Mouse (Mus musculus) brain, adult 2 months (tissue): ENCODE measurements around the gene Bcl11a.

ENCODE experiments used
- DNase-seq: peaks from one replicate; pipeline ENCODE4 v3.0.0; 2011; ENCODE audit warnings: low read depth, low spot score

Bcl11a gene

DNA sequence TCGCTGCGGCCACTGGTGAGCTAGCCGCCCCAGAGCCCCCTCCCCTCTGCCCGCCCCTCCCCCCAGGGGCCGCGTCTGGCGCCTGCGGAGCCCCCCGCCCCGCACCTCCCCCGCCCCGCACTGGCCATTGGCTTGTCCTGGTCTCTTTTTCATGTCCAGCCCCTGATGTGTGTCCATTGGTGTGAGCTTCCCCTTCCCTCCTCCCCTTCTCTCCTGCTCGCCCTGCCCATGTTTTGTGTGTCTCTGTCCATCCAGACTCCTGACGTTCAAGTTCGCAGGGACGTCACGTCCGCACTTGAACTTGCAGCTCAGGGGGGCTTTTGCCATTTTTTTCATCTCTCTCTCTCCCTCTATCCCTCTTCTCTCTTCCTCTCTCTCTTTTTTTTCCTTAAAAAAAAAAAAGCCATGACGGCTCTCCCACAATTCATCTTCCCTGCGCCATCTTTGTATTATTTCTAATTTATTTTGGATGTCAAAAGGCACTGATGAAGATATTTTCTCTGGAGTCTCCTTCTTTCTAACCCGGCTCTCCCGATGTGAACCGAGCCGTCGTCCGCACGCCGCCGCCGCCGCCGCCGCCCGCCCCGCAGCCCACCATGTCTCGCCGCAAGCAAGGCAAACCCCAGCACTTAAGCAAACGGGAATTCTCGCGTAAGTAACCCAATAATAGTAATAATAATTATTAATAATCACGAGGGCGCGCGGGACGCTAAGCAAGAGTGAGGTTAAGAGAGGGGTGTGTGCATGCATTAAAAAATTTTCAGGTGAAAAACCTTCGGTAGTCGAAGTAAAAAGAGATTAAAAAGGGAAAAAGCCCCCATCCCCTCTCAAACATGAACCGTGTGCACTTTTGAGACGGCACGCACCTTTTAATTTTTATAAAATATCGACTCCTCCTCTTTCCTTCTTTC, at the start of gene Bcl11a:
TSS of gene Bcl11a (plus strand) at position 262 of the 911 bp plus-strand sequence.
- DNase-seq = peak; percentile 85

DNA sequence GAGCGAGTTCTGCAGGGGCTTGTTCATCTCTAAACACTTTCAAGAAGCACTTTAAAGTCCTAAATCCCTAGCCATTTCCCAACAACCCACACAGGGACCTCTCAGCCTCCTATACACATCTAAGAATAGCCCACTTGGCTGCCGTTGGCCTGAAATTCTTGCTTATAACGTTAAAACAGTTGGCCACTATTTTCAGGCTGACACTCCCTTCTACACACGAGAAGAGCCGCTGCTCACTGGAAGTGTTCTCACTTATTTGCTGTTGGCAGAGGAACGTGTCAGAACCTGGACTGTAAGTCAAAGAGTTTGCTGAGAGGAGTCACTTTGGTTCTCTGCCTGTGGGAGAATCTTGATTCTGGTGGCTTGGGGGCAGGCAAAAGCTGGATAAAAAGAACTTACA, 33.8 kb upstream of the Bcl11a start:
- DNase-seq = peak; percentile 81

DNA sequence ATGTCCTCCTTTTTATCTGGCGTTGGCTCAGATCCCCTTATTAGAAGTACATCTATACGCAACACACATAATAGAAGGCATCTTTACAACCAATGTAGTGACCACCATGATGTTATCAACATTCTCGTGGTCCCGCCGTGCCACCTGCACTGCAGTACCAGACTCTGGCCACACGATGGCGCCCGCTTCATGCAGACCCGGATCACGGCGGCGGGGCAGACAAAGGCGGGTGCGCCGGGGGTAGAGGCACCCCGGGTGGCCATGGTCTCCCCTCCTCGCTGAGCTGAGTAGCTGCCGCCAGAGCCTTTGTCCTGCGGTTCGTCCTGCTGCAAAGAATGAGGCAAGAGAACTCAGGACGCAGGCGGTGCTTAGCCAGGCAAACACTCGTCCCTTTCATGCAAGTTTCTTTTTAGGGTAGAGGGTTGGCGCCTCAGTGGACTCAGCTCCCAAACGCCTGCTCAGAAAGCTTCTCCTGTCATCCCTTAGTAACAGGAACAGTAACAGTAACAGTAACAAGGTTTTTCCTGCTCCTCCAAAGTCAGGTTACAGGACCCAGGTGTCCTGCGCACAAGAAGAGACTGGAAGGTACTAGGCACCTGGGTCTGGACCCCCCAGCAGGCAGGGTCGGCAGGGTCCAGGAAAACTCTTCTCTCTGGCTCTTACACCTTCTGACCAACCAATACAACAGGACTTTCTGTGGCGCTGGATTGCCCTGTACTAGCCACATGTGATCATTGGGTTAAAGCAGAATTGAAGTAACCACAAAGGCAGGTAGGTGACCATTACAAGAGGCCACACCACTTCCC, 28.4 kb upstream of the Bcl11a start:
- peak; percentile 61 for DNase-seq

DNA sequence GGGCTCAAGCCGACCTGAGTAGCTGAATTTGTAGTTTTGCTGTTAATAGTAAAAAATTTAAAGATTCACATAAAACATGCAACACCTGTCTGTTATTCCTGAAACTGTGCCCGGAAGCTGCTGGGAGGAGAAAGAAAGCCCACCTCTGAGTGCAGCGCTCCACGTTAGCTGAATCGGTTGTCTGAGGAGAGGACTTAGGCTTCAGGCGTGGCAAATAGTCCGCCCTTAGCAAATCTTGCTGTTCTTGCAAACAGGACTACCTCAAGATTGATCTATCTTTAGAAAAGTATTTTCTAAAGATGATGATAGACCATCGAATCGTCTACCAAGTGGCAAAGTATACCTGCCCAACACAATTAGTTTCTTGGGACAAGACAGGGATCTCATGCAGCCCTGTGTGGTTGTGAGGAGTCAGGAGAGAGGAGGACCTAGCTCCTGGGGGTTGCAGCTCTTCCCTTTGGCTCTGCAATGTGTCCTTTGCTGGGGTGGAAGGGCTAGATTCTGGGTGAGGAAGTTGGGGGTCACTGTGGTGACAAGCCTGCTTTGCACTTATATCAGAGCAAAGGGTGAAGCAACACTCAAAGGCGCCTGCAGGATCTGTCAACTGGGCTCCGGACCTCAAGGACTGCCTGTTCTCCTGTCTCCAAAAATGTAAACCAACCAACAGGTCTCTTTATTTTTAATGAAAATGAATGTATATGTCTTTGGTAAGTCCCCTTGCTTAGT, 27.7 kb upstream of the Bcl11a start:
- no peak for DNase-seq

DNA sequence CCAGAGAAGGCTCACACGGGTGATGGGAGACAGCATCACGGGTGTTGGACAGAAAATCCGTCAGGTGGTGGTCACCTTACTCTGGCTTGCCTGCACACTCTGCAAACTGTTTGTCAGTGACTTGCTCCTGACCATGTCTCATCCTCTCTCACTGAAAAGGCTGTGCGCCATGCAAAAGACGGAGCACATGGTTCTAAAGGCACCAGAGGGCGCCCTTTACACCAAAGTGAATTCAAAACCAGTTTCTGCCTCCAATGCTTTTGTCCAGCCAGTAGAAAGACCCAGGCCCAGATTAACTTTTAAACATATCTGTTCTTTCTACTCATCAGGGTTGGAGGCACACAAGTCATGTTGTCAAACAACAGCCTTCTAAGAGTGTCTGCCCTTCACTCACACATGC, 25.0 kb upstream of the Bcl11a start:
- no peak for DNase-seq

DNA sequence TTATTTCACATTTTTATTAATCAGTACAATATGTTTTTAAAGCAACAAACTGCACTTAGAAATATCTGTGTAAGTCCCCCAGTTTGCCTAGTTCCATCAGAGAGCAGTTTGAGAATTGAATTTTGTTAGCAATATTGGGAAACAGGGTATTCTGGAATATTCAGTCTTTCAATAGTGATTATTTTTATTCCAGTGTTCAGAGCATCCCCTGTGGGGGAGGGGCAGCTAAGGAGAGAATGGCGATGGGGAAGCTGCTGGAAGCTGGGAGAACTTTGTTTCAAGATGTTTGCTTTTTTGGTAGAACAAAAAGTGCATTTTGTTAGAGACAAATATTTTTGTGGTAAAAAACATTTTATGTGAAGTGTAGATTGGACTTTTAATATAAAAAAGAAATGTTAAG, 18.7 kb upstream of the Bcl11a start:
- DNase-seq = no peak

DNA sequence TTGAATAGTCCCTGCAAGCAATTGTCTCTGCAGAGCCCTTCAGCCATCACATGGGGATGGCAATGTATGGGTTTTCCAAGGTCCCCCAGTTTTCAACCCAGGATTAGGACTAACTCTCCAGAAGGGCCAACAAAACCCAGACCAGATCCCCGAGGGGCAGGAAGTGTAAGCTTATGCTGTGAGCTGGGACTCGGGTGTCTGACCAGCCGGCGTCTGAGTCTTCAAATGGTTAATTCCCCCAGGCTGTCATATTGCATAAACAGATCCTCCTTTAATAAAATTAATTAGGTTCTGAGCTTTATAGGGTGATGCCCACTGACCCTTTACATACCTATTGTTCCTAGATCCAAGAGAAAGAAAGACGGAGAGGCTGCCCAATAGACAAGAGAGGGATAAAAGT, 17.4 kb upstream of the Bcl11a start:
- no peak for DNase-seq

DNA sequence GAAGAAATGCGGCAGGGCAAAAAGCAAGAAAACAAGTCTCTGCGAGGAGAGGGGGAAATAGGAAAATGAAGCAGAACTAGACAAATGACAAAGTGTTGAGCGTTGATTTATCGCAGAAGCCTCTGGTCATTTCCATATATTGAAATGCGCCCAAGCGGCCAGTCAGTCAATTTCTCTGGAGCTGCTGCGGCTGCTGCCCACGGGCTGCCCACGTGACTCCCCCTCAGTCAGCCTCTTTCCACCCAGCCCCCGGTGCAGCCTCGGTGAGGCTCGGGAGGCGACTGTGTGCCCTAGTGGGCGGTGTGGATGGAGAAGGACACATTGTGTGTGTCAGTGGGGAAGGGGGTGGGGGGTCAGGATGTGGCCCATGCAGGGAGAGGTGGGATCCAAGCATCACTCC, 16.0 kb upstream of the Bcl11a start:
- peak; percentile 55 for DNase-seq

DNA sequence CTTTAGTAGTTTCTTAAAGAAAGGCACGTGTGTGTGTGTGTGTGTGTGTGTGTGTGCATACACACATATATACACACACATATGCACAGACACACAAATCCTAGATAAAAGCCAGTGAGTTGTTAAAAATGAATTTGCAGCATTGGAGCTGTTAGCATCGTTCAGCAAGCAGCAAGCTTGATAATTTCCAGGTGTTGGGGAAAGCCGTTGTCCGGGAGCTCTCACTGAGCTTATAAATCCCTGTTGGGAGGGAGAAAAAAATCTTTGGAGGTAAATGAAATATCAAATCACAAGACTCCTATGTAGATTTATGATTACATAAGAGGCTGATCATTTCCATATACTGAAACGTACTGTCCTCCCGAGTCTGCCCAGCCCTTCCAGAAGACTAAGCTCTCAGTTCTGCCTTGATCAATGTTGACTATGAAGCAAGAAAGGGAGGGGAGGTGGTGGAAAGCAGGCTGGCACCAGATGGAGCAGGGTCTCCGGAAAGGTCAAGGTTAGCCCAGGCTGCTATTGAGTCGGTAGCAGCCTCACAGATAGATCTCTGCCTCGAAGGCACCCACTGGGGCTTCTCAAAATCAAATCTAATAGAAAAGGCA, 15.3 kb upstream of the Bcl11a start:
- DNase-seq = peak; percentile 60

DNA sequence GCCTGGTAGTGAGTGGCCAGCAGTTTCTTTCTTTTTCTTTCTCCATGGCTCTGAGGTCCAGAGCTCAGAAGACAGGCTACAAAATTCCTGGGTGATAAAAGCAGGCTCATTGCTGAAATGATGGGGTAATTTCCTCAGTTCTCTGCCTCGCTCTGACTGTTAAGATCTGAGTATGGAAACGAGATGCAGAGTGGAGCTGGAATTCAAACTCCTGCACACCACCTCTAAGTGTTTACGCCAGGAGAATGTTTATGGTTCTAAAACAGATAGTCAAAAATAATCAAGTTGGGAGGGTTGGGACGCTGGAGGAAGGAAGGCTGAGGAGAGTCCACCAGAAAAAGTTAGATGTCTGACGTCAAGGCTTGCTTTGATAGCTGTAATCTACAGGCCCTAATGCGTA, 13.6 kb upstream of the Bcl11a start:
- no peak for DNase-seq

DNA sequence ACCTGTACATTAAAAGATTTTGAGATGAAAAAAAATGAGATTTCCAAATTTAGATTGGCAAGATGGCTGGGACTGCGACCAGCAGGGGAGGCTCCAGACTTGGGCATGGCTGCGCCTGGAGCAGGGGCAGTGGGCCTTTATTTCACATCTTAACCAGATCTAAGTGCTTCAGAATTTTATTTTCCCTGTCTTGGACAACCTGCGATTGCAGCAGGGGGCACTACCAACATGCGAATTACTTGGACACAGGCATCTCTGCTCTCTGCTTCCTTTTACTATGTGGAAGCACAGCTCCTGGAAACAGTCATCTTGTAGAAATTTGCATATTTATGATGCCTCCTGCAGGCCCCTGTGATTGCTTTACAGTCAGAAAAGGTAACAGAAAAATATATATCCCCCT, 12.5 kb upstream of the Bcl11a start:
- no peak for DNase-seq

DNA sequence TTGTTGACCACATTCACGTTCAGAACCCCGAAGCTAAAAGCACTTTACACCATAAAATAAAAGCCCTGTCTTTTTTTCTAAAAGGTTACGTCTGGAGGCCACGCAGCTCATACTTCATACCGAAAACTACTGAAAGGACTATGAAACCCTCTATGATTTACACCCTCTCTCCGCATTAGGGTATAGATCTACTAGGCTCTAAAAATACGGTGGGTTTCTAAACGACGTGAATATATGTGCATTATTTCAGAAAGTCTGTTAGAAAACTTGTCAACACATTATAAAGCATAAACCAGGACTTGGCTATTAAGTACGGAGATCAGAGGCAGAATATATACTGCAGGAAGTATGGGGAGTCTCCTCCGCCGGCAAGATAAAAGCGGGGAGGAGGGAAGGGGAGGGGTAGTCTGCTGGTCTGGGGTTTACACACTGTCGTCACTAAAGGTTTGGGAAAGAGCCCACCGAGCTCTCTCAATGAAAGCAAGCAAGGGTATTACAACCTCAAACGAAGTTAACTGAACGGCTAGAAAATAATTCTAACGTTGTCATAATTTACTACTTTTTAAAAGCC, 3.8 kb upstream of the Bcl11a start:
- no peak for DNase-seq

DNA sequence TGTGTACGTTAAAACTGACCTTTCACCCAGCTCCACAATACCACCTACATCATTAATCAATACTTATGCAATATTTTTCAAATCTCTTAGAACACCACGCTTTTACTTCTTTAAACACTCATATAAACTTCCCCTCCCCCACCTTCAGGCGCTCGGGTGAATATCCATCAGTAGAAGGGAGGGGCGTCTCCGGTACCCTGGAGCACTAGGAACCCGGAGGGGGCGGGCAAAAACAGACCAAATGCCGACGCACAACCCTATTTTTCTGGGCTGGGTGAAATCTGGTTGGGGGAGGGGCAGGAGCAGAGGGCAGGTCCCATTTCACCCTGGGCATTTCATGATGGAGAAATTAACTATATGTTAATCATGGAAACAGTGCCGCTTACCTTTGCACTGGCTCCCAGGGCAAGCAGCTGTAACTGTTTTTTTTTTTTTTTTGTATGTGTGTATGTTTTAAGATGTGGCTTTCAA, 3.2 kb upstream of the Bcl11a start, which contains the start of gene A830031A19Rik:
TSS of gene A830031A19Rik (minus strand) at position 421 of the 471 bp plus-strand sequence.
- no peak for DNase-seq

DNA sequence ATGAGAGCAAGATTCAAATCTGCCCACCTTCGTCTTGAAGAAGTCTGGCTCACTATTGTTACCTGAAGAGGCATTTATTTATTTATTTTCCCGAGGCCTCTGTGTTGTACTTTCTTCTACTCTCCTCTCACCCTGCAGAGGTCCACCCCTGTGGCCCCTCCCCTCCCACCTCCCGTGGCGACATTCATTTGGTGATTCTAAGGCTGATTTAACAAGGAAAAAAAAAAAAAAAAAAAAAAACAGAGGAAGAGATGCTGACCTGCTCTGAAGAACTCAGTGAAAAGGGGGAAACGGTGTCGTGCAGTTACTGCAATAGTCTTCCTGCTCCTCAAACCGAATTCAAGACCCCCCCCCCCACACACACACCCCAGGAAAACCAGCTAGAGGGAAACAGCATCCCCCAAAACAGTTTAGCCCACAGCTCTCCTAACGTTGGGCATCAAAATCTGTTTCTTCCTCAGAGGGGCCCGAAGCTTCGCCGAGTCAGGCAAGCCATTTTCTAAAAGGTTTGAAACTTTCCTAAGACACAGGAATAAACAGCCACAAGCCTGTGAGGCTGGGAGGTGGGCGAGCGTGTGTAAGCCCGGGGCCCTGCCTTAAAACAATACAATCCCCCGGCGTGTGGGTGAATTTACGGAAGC, 2.2 kb upstream of the Bcl11a start:
- peak; percentile 76 for DNase-seq

DNA sequence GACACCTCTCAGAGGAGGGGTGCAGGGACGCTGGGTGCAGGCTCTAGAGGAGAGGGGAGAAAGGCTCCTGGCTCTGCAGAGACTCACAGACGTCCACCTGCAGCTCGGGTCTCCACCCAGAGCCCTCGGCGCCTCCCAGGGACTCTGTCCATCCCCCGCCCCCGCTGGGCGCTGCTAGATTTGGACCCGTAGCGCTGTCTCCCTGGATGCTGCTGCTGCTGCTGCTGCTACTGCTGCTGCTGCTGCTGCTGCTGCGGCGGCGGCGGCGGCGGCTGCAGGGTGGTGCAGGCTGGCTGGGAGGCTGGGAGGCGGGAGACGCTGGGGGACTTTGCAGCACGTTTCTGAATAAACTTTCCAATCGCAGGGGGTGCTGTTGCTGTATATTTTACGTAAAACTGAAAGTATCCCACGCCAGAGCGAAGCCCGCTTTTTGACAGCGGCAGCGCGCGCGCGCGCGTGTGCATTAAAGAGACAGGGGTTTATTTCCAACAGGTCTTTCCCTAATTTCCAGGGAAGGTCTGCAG, 1.7 kb upstream of the Bcl11a start:
- DNase-seq = peak; percentile 92

DNA sequence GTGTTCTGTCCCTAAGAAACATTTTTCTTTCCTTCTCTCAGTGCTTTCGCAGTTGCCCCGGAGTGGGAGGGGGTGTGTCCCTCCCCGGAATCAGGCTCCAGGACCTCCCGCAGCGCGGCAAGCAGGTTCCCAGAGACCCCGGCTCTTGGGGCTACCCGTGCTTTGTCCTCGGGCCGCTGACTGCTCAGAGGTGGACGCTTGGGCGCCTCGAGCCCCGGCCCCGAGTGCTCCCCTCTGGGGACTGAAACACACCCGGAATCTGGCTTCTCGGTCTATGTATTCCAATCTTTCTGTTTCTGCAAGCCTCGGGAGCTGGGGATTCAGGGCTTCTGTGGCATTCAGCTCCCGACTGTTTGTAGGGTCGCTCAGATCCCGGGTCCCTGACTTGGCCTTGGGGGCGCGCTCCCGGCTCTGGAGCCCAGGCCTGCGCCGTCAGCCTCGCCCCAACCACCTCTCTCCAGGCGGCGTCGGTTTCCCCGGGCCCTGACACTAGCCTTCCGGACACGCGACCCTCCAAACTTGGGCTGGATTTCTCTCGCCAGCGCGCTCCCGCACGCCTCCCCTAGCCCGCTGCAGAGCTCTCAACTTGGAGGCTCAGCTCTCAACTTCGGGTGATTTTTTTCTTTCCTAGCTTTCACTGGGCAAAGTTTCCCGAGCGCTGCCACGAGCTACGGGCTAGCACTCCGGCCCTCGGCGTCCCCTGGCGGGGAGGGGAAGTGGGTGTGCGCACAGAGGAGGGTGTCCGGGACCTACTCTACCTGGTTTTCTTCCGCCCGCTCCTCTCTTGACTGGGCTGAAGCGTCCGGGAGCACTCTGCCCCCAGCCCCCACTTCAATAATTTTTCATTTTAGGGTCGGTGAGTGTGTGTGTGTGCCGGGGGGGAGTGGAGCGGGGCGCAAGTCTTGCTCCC, 780 bp upstream of the Bcl11a start:
- no peak for DNase-seq

DNA sequence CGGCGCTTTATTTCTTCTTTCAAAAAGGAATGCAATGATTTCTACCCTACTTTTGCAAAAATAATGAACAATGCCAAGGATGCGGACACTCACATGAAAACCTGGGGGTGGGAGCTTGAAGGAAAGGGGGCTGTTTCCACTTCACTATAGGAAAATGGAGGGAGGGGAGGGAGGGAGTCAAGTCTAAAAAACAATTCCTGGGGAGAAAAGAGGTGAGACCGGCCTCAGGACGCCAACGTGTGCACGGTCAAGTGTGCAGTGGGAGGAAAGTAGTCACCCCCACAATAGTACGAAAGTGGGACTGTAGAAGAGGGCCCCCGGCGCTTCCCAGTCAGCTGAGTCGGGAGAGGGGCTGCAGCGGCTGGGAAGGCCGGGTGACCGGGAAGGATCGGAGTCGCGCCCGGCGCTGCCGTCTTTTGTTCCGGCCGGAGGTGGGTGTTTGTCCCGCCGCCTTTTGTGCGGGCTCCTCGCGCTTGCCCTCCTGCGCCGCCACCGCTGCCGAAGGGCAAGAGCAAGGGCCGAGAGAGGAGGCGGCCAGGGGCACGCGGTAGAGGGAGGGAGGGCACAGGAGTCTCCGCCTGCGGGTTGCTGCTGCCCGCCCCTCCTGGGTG, 955 bp downstream of the Bcl11a start:
- no peak for DNase-seq
